Mouse (Mus musculus) E14TG2a.4 (cell line): Measurements from ENCODE around the gene Ubash3a.

Experiments used
- CTCF ChIP-seq: conservative IDR thresholded peaks from 2 replicates; pipeline ENCODE4 v1.5.1; 2014; ENCODE audit warnings: low read length
- NANOG ChIP-seq: IDR thresholded peaks from 2 replicates; pipeline ENCODE4 v1.6.1; 2014; ENCODE audit warnings: borderline replicate concordance, low read length, mixed read lengths
- POU5F1 ChIP-seq: IDR thresholded peaks from 2 replicates; pipeline ENCODE4 v1.6.1; 2014; ENCODE audit warnings: low read length, borderline replicate concordance

DNA sequence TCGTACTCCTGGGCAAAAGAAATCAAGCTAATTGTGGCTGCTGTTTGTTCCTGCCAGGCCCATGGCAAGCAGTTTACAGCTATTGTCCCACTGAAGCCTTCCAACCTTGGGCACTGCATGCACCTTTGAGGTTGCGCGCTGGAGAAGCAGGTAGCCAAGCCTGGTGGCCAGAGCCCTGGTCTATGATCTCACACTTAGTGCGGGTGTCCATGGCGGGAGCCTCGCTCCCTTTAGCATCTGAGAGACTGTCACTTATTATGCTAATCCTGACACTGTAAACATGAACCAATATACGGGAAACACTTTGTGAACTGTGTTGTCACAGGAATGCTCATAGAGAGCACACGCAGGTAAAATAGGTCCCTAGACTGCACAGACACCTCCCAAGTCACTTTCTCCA is 66.0 kb downstream of the Ubash3a start:
- no peak for TF ChIP-seq CTCF
- TF ChIP-seq POU5F1, result no peak
- TF ChIP-seq NANOG, result no peak
